Mouse (Mus musculus): ENCODE data around the gene Irf4.

The Irf4 gene

DNA sequence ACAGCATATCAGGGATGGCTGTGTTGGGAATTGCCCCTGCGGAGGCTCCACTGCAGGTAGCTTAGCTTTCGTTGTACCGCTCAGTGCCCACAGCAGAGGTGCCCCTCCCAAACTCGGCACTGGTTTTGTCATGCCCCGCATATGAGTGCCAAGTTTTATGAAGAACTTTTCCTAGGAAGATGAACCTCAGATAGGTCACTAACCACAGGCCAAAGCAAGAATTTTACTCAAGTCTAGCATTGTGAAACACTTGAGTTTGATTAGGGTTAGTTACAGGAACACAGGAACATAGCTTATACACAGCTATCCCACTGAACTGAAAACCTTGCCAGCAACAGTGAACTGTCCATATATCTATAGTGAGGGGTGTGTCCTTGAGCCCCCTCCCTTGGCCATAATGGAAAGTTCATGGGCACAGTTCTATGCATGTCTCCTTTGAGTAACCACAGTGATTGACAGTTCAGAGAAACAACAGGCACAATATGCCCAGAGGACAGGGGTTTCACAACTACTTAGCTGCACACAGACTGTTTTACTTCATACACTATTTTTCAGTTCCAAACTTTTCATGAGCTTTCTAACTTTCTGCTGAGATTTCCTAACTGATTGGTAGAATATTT, 53.4 kb downstream of the Irf4 start:
- DNase-seq (ENCODE audit: low read depth, low spot score): no peak

DNA sequence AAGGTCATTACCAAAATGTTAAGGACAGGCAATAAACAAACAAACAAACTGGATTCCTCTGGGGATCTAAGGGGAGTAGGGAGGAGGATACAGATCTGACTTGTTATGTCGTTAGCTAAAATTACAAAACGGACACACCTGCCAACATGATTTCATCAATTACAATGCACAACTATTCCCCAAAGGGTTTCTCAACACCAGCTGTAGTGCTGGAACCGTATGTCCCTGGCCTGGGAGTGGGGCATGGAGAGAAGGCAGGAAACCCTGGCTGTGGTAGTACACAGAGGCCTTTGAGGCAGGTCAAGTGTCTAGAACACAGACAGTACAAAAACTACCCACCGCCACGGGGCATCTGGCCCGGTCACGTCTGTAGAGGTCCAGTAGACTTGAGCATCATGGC, 60.2 kb downstream of the Irf4 start:
- DNase-seq (ENCODE audit: low read depth, low spot score): no peak

DNA sequence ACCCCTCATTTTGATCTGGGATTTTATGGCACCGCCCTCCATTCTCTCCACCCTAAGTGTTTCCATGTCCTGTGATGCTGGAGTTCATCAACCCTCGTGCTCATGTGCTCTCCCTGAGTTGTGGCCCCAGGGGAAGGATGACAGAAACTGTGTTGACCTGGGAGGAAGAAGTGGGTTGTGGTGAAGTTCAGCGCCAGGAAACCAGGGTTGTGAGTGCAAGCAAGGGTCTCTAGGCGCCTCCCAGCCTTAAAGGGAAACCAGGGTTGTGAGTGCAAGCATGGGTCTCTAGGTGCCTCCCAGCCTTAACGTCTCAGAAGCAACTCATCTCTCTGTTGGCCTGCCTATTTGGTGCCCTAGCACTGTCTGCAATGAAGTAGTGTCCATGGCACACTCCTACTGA, 64.4 kb downstream of the Irf4 start:
- no peak for DNase-seq (ENCODE audit: low read depth, low spot score)

GRCm38 (mm10) chr13:30814256-30814655, 65.2 kb downstream of the Irf4 start:
- DNase-seq (ENCODE audit: low read depth, low spot score): no peak
